Mouse (Mus musculus) kidney, postnatal 25 days (tissue): ENCODE results near the gene Lrrc58.
A peak's percentile ranks its signal among the peaks of the same experiment; 100 is the strongest.

ENCODE experiments used
- DNase-seq, 2 experiments: peaks; one replicate each; pipeline ENCODE4 v3.0.0; 2021; ENCODE audit warnings: mixed read lengths in 2 of 2

The Lrrc58 gene

DNA sequence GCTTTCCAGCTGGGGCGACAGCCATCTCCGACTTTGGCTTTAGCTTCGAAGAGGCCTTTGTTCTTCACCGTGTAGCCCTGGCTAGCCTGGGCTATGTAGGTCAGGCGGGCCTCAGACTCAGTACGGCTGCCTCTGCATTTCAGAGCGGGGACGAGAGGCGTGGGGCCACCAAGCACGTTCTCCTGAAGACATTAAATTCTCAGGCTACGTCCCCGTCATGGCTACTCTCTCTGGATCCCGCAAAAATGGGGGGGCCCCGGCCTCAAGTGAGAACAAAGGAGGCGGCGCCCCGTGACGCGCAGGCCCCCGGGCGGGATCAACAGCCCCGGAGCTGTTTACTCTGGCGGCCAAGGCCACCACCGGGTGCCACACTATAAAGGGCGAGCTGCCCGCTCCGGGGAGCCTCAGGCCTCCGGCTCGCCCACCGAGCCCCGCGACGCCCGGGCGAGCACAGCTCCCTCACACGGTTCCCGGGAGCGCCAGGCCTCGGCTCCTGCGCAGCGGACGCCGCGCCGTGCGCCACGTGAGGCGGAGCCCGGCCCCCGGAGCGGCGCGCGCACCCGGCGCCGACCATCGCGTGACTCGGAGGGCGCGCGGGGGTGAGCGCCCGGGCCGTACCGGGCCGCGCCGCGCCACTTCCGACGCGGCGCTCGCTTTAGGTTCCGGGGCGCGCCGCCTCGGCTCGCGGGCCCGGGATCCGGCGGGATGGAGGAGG, at the start of gene Lrrc58:
Gene Lrrc58 (plus strand): TSS at position 599 of the 715 bp plus-strand sequence.
- peak; percentile 80 to 94 for DNase-seq

DNA sequence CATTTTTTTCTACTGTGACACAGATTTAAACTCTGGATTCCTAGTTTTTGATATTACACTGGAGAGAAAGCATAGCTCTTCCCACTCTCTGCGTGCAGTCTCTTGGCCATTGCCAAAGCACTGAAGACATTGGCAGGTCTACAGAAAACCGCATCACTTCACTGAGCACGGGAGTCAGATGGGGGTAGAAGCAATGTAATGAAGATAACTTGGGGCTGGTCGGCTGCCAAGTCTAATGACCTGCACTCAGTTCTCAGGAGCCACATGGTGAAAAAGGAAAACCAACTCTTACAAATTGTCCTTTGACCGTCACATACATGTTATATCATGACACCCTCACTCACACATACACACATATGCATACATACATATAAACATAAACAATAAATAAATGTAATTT, 44.2 kb upstream of the Lrrc58 start:
- peak; percentile 77 for DNase-seq

DNA sequence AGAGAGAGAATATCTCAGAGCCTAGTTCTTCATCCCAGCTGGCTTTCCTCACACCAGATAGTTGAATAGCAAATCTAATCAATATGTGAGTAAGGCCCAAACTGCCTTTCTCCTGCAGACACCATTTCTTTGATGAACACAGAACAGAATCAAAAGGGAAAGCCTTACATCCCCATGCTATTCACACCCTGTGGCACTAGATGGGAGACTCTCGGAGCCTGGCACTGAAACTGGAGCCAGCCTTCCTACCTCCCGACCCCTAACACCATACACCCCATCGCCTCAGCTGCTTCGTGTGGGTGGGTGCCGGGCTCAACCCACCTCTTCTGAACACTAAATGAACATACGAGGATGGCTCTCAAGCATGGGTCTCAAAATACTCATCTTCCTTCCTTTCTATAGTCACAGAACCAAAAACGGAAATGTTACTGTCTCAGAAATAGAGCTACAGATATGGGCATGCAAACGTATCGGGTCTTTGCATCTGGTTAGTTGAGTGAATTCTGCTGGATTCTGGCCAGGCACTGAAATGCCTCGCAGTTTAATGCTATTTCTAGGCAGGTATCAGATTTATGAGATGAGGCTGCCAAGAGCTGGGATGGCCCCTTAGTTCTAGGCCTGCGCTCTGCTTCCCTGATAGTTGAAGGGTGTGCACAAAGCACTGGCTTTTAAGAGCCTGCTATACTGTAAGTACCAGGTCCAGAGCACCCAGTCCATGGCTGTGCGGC, 43.2 kb upstream of the Lrrc58 start:
- DNase-seq = no peak

DNA sequence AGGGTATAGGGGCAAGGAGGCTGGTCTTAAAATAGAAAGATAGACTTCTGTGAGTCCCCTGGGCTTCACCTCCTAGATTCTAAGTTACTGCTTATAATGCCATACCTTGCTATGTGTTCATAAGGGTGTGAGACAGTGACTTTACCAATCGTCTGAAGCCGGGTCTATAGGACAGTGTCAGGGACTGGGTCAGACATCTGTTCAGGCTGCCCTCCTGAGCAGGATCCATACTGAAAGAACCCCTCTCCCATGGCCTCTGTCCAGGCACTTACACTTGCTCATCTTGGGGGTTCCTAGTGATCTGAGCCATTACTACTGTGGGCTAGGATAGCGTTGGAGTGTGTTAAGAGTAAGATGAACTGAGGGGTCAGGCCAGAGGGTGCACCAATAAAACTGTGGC, 41.9 kb upstream of the Lrrc58 start:
- DNase-seq = no peak

DNA sequence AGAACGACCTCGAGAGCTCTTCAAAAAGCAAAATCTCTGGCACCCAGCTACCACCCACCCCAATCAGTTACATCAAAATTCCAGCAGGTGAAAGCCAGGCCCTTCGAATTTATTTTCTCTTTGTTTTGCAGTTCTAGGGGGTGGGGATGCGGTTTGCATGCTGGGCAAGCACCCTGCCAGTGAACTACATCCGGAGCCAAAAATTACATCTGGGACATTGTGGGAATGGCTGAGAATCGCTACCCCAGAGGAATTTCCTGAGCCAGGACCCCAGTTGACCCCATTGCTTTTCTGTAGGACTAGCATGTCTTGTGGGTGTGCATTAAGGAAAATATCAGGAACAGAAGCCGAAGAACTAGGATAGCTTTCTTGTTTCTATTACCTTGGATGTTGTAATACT, 37.1 kb upstream of the Lrrc58 start:
- DNase-seq = no peak

DNA sequence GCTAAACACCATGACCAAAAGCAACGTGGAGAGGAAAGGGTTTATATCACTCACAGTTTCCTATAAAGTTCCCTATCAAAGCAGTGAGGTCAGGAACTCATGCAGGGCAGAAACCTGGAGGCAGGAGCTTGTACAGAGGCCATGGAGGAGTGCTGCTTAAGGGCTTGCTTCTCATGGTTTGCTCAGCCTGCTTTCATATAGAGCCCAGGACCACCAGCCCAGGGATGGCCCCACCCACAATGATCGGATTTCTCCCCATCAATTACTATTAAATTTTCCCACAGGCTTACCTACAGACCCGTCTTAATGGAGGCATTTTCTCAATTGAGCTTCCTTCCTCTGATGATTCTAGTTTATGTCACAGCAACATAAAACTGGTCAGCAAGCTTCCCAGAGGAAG, 30.6 kb upstream of the Lrrc58 start:
- DNase-seq = no peak

DNA sequence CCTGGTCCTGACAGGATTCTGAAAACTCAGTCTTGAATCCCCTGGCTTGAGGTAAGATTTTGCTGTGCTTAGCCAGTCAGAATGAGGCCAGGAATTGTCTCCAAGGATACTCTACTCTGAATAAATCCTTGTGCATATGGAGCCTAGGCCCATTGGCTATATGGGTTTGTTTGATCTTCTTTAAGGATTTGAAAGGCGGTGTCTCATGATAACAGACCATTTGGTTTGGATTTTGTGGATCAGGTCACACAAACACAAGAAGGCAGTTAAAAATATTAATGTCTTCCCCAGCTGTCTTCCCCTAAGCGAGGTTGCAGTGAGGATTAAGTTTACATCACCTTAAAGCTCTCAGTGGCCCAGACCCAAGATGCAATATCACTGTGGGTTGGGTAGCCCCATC, 25.8 kb upstream of the Lrrc58 start:
- DNase-seq = no peak

DNA sequence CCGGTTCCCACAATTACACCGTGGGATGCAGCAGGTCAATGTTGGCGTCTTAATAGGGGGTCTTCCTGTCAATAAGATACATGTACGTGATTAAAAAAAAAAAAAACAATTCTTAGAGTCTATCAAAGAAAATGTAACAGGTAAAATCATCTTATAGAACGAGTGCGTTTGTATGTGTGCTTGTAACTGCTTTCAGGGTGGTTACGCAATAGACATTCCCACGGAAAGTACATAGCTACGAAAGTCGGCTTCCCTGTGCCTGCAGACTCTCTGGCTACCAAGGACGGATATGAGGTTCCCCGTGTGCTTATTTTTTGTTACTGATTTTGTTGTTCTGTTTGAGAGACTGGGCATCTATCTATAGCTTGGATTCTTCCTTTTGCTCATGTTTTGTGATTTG, 24.4 kb upstream of the Lrrc58 start:
- no peak for DNase-seq

DNA sequence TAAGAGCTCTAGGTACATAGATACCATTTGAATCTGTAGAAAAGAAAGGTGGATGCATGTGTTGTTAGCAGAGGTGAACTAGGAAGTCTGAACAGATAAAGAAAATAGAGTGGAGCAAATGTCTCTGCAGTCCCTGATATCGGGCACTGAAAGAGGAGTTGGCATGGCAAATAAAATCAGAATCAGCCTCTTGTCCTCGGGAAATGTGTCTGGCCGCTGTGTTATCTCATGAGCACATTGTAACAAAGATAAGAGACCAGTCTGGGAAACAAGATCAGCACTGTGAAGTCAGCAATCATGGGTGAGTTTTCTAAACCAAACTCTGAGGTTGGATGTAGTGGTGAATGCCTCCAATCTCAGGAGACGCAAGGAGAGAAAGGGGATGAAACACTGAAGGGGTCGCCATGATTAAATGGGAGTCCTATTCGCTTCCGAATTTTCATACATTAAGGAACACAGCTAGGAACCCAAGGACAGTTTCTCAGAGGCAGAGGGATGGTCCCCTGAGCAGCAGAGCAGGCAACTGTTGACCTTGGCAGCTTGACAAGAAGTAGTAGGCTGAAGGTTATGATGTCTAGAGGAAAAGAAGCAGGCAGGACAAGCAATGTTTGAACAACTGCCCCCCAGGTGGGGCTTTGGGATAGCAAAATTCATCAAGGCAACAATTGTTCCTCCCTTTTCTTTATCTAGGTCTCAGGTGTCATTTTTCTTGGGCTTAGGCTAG, 22.8 kb upstream of the Lrrc58 start:
- peak in 1 of 2 experiments; percentile 33 for DNase-seq

DNA sequence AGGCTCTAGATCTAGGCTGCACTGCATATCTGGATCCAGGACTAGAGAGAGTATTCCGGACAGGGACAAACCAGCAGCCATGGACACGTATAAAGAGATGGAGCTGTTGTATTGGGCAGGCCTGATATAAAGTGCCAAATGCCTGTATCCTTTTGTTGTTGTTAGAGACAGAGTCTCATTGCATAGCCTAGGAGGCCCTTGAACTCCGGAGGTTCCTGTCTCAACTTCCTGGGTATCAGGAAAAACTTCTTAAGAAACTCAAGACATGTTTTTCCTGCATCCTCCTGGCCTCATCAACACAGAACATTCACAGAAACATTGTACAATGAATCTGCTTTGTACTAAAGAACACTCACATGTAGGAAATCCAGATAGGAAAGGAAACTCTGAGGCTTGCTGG, 21.1 kb upstream of the Lrrc58 start:
- no peak for DNase-seq

DNA sequence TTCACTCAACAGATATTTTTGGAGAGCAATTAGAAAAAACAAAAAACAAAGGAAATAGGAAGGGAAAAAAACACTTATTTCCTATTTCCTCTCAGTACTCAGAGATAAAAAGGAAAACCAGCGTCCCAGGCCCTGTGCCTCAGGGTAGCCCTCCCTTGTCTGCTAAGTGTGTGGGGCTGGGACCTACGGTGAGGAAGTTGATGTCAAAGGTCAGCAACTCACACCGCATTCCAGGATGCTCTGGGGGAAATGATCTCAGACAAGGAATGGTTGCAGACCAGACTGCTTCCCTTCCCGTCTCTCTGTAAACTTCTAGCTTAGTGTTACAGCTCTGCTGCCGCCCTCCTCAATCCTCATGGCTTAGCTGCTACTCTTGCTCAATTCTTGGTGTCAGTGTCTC, 16.8 kb upstream of the Lrrc58 start:
- peak; percentile 54 to 80 for DNase-seq

DNA sequence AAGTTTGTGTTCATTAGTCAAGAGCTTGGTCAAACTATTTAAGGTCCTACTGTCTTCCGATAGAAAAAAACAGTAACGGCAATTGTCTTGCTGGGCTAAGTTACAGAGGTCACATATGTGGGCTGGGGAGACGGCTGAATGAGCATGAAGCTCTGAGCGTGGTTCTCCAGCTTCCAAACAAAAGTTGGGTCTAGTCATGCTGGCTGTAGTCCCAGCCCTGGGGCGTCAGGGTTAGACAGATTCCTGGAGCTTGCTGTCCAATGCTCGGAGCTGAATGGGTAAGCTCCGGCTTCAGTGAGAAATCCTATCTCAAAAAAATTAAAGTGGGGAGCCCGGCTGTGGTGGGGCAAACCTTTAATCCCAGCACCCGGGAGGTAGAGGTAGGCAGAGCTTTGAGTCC, 14.9 kb upstream of the Lrrc58 start:
- DNase-seq = peak; percentile 47 to 58

DNA sequence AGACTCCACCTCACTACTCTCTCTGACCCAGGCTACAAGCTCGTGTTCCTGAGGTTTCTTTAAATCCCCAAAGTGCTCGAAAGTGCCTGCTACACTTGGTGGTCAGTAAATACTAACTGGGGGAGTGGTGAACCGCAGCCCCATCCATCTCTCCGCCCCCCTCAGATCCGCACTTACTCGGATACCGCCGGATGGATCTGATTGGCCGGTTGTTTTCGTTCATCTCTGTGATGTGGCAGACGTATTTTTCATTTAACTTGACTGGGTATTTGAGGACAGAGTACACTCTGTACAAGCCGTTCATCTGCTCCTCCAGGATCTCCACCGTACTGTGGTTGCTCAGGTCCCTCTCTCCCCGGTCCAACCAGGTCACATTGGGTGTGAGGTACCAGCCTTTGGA, 14.1 kb upstream of the Lrrc58 start:
- DNase-seq = no peak

DNA sequence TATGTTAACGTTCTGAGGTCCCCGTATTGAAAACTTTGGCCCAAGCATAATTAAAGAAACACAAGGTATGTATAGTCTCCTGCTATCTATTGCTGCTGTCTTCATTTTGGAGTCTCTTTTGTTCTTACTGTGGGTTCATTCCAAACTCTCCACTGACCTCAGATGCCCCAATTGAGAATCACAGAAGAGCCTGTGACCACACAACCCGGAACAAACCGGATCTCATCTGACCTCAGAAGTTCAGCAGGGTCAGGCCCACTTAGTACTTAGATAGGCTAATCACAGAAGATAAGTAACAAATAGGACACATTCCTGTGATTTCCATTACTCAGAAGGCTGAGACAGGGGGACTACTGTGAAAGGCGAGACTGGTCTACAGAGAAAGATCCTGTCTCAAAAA, 13.6 kb upstream of the Lrrc58 start:
- DNase-seq = no peak

DNA sequence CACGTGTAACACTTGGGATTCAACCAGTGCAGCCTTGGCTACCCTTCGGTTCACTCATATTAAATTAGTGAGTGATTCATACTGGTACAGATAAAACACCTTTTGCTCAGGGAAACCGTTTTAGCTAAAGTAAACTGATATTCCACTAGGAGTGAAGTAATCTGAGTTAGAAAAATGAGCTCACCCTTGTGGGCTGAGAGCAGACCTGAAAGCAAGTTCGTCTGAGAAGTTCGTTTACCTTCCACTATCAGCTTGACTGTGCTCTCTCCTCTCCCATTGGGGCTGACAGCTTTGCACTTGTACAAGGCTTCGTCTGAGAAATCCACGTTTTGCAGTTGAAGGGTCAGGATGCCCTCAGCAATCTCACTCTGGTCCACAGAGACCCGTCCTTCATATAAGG, 12.6 kb upstream of the Lrrc58 start:
- no peak for DNase-seq

DNA sequence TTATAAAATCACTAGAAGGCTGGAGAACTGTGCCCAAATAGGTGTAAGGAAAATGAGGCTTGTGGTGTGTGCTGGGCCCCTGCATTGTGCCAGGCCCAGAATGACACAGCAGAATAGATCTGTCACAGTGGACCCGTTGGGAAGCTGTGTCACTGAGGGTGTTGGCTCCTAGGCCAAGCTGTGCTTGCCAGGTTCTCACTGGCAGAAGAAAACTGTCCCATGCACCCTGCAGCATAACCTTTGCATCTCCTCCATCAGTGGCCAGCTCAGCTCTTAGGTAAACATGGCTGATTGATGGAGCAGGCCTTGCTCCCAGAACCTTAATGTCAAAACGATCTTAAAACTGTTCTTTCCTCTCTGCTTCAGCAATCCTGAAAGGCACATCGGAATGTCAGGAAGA, 11.9 kb upstream of the Lrrc58 start:
- peak; percentile 30 to 75 for DNase-seq

DNA sequence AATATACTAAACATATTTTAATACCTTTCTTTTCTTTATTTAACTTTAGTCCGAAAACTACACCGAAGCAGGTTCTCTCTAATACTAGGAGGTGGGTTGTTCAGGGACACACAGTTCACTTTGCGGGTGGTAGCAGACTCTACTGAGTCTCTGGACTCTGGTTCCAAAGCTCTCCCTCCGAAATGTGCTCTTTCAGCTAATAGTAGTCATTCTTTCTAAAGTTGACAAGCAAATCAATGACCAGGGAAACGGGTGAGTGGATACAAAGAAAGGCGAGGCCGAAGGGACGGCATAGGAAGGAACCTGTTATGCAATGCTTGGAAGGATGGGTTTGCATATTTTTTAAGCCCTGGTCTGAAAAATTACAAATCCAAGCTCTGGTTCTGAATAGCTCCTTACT, 10.7 kb upstream of the Lrrc58 start:
- peak; percentile 54 to 86 for DNase-seq

DNA sequence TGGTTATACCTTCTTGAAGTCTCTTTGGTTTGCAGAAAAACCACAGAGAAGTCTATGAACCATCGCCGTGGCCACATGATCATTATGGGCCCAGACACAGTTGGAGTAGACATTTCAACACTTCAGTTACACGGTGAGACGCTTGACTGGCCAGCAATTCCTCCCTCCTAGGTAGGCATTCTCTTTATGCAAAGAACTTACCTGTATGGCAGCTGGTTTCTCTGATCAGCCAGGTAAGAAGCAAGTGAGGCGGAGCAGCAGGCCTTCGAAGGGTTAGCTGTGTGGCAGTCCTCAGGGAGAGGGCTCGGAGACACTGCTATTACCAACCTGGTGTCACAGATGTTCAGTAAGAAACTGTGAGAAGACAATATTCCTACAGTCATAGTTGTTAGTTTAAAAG, 8.0 kb upstream of the Lrrc58 start:
- peak; percentile 29 to 55 for DNase-seq

DNA sequence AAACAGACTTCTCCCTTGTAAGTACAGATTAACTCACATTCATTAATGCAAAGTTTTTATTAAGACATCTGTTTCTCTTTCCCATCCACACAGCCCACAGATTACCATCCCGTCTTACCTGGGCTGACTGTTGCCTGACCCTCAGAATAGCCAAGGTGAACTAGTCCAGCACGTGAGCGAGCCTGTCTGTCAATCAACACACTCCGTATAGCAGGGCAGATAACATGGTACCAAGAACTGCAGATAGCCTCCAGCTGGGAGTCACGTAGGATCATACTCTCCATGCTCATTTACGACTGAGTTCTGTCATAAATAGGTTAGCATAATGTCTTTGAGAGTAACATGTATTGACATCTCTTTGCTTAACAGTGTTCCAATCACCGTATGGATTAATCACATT, 7.2 kb upstream of the Lrrc58 start, which contains the start of gene Gm36028:
Gene Gm36028 (minus strand): TSS at position 118 of the 400 bp plus-strand sequence.
- DNase-seq = no peak

DNA sequence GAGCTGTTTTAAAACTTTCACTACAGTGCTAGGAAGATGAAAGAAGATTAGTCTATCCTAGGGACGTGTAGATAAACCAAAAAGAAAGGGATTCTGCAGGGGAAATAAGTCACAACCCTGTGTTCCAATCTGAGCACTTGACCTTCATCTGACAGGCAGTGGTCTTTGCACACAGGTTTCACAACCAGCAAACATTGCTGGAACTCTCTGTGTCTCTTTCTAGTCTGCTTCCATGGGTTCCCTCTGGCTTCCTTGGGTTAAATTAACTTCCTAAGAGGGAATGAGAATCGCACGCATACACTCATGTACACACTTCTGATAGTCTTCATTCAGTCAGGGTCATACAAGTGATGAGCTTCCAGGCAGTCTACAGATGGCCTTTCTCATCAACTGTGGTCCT, 4.3 kb upstream of the Lrrc58 start:
- DNase-seq = no peak

DNA sequence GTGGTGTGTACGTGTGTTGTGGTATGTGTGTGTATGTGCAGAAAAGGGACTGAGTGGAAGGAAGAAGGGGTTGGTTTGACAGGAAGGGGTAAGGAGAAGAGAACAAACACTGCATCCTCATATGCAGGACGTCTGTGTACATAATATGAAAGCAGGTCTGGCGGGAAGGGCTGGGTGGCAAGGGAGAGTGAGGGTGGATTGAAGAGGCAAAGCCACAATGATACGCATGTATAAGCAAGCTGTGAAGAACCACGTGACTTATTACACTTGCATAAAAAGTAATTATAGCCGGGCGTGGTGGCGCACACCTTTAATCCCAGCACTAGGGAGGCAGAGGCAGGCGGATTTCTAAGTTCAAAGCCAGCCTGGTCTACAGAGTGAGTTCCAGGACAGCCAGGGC, 2.3 kb upstream of the Lrrc58 start:
- no peak for DNase-seq

DNA sequence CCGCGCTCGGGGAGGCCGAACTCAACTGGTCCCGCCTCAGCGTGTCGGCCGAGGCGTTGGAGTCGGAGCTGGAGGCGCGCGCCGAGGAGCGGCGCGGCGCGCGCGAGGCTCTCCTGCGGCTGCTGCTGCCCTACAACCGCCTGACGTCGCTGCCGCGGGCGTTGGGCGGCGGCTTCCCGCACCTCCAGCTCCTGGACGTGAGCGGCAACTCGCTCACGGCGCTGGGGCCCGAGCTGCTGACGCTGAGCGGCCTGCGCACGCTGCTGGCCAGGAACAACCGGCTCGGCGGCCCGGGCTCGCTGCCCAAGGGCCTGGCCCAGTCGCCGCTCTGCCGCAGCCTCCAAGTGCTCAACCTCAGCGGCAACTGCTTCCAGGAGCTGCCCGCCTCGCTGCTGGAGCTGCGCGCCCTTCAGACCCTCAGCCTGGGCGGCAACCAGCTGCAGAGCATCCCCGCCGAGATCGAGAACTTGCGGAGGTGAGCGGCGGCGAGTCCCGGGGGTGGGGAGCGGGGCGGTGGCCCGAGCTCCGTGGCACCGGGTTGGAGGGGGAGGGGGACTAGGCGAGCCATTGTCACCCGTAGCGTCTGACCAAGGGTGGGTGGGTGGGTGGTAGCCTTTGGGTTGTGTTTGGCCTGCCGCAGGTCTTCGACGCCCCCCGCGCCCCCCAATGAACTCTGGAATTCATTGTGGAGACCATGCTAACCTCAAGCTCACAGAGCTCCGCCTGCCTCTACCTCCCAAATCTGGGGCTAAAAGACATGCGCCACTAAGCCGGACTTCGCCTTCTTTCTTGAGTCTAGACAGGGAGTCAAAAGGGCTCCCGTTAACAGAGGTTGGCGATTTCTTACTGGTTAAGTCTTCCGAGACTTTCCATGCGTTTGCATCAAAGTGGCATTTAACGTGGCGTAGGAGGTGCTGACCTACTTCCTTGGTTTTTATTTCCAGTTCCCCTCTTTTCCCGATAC, 599 bp downstream of the Lrrc58 start:
- peak; percentile 69 to 87 for DNase-seq
